Mouse (Mus musculus): ENCODE measurements around the gene Samd13. TPM values are rescaled to one million over a fixed set of nuclear protein-coding genes. Genes with fewer than 3 reads are reported as not detected.

Gene Samd13
- total RNA-seq, 4 experiments from 2014 or later: 0.42 to 1.3 (median 0.68) TPM

GRCm38 (mm10) chr3:146661907-146662306 is 23.5 kb downstream of the Samd13 start:
- DNase-seq: no peak

GRCm38 (mm10) chr3:146661001-146661400 is 24.4 kb downstream of the Samd13 start:
- DNase-seq: no peak

- DNase-seq: peak; percentile 20
These were observed 26.1 kb downstream of the Samd13 start for GRCm38 (mm10) chr3:146659321-146659720.

GRCm38 (mm10) chr3:146658061-146658639 is 27.2 kb downstream of the Samd13 start:
- DNase-seq: no peak

- peak; percentile 42 for DNase-seq
These were observed 28.0 kb downstream of the Samd13 start for GRCm38 (mm10) chr3:146657433-146657832.

- DNase-seq: no peak
These were observed 30.2 kb downstream of the Samd13 start for GRCm38 (mm10) chr3:146655111-146655577.

- DNase-seq: no peak
These were observed 31.7 kb downstream of the Samd13 start for GRCm38 (mm10) chr3:146653692-146654091.

DNA sequence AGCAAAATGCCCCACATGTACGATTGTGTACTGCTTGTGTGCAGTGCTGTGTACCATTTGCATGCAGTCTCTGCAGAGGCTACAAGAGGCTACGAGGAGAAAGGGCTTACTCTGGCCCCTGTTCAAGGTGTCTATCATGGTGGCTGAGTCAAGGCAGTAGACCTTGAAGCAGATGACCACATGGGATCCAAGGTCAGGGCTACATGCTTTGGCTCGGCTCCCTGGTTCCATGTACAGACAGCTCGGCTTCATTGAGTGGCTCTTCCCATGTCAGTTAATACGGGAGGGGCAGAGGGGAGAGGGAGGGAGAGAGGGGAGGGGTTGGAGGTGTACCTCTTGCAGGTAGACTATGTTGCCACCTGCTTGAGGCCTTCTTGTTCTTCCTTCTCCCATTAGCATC is 33.0 kb downstream of the Samd13 start:
- DNase-seq: peak; percentile 58

DNA sequence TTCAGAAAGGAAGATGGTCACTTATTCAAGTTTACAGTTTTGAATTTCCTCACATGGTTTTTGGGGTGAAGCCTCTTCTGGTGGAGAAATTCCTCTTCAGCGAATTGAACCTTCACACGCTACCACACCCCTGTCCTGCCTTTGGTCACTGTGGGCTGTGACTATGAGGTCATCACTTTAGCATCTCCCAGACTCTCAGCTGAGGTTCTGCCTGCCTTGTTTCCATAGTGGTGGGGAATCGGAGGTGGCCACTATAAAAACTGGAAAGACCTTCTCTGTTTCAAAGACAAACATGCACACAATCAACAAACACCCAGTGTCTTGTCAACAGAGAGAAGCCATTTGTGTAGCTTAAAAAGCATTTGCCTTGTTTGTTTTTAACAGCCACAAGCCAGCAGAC is 34.2 kb downstream of the Samd13 start, which contains the start of gene 4930503B20Rik:
TSS of gene 4930503B20Rik (minus strand) at position 101 of the 400 bp plus-strand sequence.
- DNase-seq: no peak

- DNase-seq: no peak
These were observed 34.7 kb downstream of the Samd13 start for GRCm38 (mm10) chr3:146650716-146651115.

- DNase-seq: no peak
These were observed 36.0 kb downstream of the Samd13 start for GRCm38 (mm10) chr3:146649311-146649894.

DNA sequence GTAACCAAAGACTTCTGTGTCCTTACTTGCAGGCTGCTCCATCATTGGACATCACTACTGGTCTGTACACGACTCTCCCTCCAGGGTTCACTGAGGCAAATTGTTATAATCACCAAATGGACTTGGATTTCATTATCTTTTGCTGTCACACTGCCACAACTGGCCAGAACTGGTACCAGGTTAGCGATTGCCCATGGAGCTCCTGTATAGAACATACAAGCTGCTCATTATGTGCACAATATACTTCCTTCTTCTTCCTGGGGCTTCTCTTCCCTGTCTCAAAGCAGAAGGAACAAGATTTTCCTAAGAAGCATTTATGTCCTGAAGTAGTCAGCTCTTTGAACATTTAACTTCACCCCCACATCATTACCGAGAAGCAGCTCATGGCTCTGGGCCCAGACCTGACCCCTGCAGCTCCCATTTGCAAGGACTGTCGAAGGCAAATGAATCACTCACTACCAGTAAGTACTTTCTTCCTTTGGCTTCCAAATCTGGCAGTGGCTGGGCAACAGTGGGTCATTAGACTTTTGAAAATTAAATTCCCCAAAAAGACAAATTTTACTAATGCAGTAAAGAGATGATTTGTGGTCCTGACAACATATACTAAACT is 43.5 kb downstream of the Samd13 start:
- DNase-seq: no peak

- DNase-seq: no peak
These were observed 52.9 kb downstream of the Samd13 start for GRCm38 (mm10) chr3:146632506-146632905.

- DNase-seq: no peak
These were observed 57.0 kb downstream of the Samd13 start for GRCm38 (mm10) chr3:146628227-146628982.

GRCm38 (mm10) chr3:146625766-146626165 is 59.6 kb downstream of the Samd13 start:
- DNase-seq: no peak

- no peak for DNase-seq
These were observed 63.4 kb downstream of the Samd13 start for GRCm38 (mm10) chr3:146621966-146622365.

DNA sequence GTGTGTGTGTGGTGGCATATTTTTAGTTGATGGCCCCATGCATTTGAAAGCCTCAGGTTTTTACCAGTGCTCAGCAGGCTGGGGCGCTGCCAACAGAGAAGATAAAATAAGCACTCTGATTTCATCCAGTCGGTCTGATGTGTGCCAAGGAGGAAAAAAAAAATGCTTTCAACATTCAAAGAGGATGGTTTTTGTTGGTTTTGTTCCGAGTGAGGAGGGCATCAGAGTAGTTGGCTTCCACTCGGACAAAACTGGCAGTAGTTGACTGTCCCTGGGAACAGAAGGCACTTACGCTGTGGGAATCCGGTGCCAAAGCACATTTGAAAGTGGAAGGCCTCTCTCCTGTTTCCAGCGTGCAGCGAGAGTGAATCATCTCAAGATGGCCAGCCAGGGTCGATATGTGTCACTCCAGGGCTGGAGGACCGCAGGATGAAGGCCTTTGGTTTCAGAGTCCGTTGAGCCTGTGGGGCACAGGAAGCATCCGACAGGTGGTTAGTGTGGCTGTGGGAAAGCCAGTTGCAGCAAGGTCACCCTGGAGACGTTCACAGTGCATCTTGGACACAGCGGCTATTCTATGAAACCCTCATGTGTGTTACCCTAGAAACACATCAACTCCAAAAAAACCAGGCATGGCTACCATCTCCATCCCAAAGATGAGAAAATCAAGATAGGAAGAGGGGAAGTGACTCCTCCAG is 64.7 kb downstream of the Samd13 start:
- DNase-seq: peak; percentile 72

DNA sequence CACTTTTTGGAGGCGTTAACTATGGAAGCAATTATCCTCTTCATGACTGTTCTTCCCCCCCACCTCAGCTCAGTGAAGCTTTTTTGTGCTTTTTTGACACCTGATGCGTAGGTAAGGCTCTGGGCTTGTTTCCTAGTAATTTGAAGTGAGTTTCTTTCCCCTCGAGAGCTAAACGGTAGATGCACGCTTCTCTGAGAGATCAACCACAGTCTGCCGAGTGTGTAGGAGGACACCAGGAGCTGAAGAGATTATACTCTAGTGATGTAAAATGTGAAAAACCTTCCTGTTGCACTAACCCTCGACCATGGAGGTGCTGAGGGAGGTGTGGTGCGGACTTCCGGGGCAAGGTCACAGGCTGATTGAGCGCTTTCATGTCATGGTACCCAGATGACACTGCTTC is 65.3 kb downstream of the Samd13 start:
- DNase-seq: no peak

DNA sequence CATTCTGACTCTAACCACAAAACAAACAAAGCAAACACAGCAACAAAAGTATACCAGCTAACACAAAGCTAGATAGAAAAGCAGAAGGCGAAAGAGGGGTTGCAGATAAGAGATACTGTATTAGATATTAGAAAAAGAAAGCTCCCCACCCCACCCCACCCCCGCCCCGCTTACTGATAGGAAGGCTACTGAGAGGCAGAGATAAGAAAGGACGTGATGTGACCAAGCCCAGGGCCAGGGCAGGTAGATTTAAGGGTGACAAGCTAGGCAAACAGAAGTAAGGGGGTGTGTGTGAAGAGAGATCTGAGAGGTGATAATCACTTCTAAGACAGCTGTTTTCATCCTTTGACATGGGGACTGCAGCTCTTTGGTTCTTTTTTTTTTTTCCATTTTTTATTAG is 67.0 kb downstream of the Samd13 start:
- no peak for DNase-seq

DNA sequence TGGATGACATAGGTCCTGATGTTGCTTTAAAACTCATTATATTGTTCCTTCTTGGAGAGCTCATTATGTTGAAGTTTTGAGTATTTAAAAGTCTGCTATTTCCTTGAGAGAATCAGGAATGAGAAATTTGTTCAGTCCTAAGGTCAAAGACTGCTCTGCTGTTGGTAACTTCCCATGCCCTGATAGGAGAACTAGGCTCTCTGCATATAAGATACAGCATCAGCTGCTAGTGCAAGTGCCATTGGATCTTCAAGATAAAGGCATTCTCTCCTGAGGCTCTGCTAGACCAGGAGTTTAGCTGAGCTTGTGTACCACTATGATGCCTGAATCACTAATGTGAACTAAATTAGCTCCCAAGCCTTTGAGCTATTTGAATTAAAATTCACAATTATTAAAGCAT is 67.4 kb downstream of the Samd13 start:
- no peak for DNase-seq

DNA sequence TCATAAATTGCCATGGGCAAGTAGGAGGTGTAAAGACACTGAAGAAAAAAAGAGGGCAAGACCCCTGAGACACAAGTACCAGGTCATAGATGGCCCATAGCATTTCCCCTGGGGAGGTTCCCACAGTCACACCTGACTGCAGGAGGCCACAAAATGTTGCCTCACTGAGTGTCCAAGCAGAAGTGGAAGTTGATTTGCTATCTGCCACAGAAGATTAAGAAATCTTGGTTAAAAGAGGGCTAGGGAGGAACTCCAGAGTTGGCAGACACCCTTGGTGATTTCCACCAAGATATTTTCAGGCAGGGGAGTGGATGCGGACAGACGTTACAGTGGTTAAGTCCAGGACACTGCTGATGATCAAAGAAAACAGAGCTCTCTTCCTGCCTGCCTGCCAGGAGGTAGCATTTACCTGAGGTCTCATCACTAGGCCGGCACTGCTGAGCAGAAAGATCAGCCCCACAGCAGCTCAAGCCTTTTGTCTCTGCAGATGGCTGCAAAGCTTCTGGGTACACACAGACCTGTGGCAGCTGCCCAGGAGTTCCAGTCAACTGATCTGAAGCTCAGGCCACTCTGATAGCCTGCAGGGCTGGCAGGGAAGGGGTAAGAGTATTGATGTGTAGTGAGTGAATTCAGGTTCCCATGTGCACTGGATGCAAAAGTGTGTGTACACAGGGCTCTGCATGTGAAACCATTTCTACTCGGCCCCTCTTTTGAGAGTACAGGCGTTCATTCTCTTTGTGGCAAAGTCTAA is 68.7 kb downstream of the Samd13 start:
- no peak for DNase-seq

DNA sequence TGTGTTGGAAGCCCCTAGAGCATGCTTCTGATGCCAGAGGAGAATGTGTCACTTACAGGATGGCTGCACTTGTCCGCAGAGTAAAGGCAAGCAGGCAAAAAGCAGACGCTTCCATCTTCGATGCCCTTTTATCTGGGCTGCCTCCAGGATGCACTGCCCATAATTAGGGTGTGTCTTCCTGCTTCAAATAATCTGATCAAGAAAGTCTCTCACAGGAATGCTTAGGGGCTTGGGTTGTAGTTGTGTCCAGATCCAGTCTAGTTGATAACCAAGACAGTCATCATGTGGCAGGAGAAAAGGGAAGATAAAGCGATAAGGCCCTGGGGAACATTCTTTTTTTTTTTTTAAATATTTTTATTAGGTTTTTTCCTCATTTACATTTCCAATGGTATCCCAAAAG is 69.9 kb downstream of the Samd13 start, which contains the start of gene Dnase2b:
TSS of gene Dnase2b (minus strand) at position 101 of the 400 bp plus-strand sequence.
- DNase-seq: no peak

Data from adrenal gland, adult 8-10 months (tissue).